Mouse (Mus musculus) neural tube, embryonic 12.5 days (tissue): Measurements from ENCODE around the gene Defb47. TPM values are rescaled to one million over a fixed set of nuclear protein-coding genes. Genes with fewer than 3 reads are reported as not detected.

Source experiments
- ATAC-seq: fragments of 200-750 bp; cut with Nextera tagmentation; 2 replicates; pipeline ENCODE4 v1.8.0; 2017; ENCODE audit warnings: low read depth, mild to moderate bottlenecking, moderate TSS enrichment, moderate library complexity; ENCODE audit not compliant: low FRiP score
- H3K27ac ChIP-seq: fragments of 300-500 bp; sonication (generic); 2 replicates; pipeline ENCODE4 v1.5.1; 2016
- H3K27me3 ChIP-seq: fragments of 300-500 bp; sonication (generic); replicated peaks from 2 replicates; pipeline ENCODE4 v1.6.1; 2016; ENCODE audit warnings: mild to moderate bottlenecking
- H3K36me3 ChIP-seq: fragments of 300-500 bp; sonication (generic); 2 replicates; pipeline ENCODE4 v1.6.1; 2016; ENCODE audit warnings: mild to moderate bottlenecking
- H3K4me1 ChIP-seq: fragments of 300-500 bp; sonication (generic); 2 replicates; pipeline ENCODE4 v1.6.1; 2016
- H3K4me2 ChIP-seq: fragments of 300-500 bp; sonication (generic); replicated peaks from 2 replicates; pipeline ENCODE4 v1.6.1; 2016; ENCODE audit warnings: mild to moderate bottlenecking
- H3K4me3 ChIP-seq: fragments of 300-500 bp; sonication (generic); 2 replicates; pipeline ENCODE4 v1.5.1; 2016
- H3K9ac ChIP-seq: fragments of 300-500 bp; sonication (generic); 2 replicates; pipeline ENCODE4 v1.6.1; 2016; ENCODE audit warnings: mild to moderate bottlenecking
- H3K9me3 ChIP-seq: fragments of 300-500 bp; sonication (generic); 2 replicates; pipeline ENCODE4 v1.6.1; 2016; ENCODE audit warnings: mild to moderate bottlenecking
- WGBS: fragments of 180-500 bp; shearing (Covaris S2); methylation state at CpG from one replicate; pipeline ENCODE4 v1.1.7; 2016; 5-methylcytosine and 5-hydroxymethylcytosine counted together
- polyA plus RNA-seq: library from polyadenylated mRNA; unstranded; fragments of >200 nt; fragmentation: Nextera tagmentation; extraction: Ambion mirVana; gene quantifications from 2 replicates; pipeline ENCODE4 v1.2.1, GENCODE M21; 2016

Defb47 gene
- polyA plus RNA-seq, 1 experiment from 2014 or later, result not detected

- no peaks in the 10 kb centered on the region for H3K36me3 ChIP-seq
- no peak for ATAC-seq
- no peak within 1 kb of the TSS for H3K4me3 ChIP-seq
- H3K27ac ChIP-seq, result no peak within 1 kb of the TSS
- no peak within 1 kb of the TSS for H3K9ac ChIP-seq
- 95% methylated on average over 5 of the region's 5 CpGs for WGBS
- no peaks in the 10 kb centered on the region for H3K27me3 ChIP-seq
- H3K9me3 ChIP-seq, result no peaks in the 10 kb centered on the region
- no peaks in the 10 kb centered on the region for H3K4me1 ChIP-seq
- no peak within 1 kb of the TSS for H3K4me2 ChIP-seq
Measured at GRCm38 (mm10) chr14:63011471-63011870, 13.6 kb downstream of the Defb47 start, which contains the start of gene Defb43. Gene Defb43, plus strand, starts transcription at chr14:63011771.

DNA sequence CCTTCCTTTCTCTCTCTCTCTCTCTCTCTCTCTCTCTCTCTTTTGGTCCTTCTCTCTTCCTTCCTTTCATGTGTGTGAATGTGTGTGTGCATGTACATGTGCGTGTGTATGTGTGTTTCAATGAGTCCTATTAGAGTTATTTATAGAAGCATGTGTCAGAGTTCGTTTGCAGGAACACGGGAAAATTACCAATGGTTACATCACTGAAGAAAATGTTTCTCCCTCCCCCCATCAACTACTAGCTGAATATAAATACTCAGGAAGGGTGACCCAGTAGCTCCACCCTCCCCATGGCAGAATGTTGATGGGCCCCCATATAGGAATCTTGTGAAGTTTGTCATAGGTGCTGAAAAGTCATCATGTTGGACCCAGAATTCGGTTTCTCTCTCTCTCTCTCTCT, 15.2 kb downstream of the Defb47 start:
- H3K9me3 ChIP-seq, result no peaks in the 10 kb centered on the region
- 84% methylated on average over 4 of the region's 4 CpGs for whole genome bisulfite sequencing
- no peaks in the 10 kb centered on the region for H3K4me1 ChIP-seq
- no peaks in the 10 kb centered on the region for H3K36me3 ChIP-seq
- H3K4me2 ChIP-seq, result no peak overlapping the region
- no peak overlapping the region for H3K9ac ChIP-seq
- ATAC-seq, result no peak
- H3K27me3 ChIP-seq, result no peaks in the 10 kb centered on the region
- no peak overlapping the region for H3K4me3 ChIP-seq
- no peak overlapping the region for H3K27ac ChIP-seq

GRCm38 (mm10) chr14:63014667-63015066, 16.8 kb downstream of the Defb47 start:
- Histone ChIP-seq H3K4me2 (no peak overlapping the region), H3K9ac (no peak overlapping the region), H3K36me3 (no peaks in the 10 kb centered on the region), H3K4me3 (no peak overlapping the region), H3K27me3 (no peaks in the 10 kb centered on the region), H3K27ac (no peak overlapping the region), H3K9me3 (no peaks in the 10 kb centered on the region), H3K4me1 (no peaks in the 10 kb centered on the region)
- no peak for ATAC-seq
- WGBS, result 86% methylated on average over 4 of the region's 4 CpGs

- H3K4me1 ChIP-seq, result no peaks in the 10 kb centered on the region
- H3K4me2 ChIP-seq, result no peak overlapping the region
- WGBS, result 60% methylated on average over 6 of the region's 6 CpGs
- no peak overlapping the region for H3K9ac ChIP-seq
- no peak overlapping the region for H3K27ac ChIP-seq
- no peak for ATAC-seq
- no peaks in the 10 kb centered on the region for H3K27me3 ChIP-seq
- no peak overlapping the region for H3K4me3 ChIP-seq
- no peaks in the 10 kb centered on the region for H3K9me3 ChIP-seq
- no peaks in the 10 kb centered on the region for H3K36me3 ChIP-seq
Measured at GRCm38 (mm10) chr14:63020524-63021156, 22.8 kb downstream of the Defb47 start.

DNA sequence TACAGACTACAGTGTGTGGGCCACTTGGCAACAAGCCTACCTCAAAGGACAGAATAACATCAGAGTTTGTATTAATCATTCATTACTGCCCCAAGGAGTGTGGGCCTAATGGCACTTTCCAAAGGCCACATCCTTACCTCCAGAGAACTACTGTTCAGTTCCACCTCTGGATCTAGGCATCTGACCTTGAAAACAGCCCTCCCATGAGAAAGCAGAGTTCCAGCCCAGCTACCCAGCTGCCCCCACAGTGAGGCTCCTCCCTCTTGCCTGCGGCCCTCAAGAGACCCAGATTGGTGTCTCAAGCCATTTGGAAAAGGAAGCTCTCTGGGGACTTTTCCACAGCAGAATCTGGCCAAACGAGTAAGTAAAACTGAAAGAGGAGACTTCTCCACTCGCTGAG, 48.8 kb downstream of the Defb47 start, which contains the start of gene Defb42:
Defb42 (plus strand) TSS at position 301 of the 400 bp plus-strand sequence.
- H3K4me1 ChIP-seq, result no peaks in the 10 kb centered on the region
- no peak within 1 kb of the TSS for H3K27ac ChIP-seq
- H3K4me3 ChIP-seq, result no peak within 1 kb of the TSS
- no peaks in the 10 kb centered on the region for H3K9me3 ChIP-seq
- H3K36me3 ChIP-seq, result no peaks in the 10 kb centered on the region
- H3K9ac ChIP-seq, result no peak within 1 kb of the TSS
- no peak within 1 kb of the TSS for H3K4me2 ChIP-seq
- no peak for ATAC-seq
- no peaks in the 10 kb centered on the region for H3K27me3 ChIP-seq
- 79% methylated on average over 3 of the region's 3 CpGs for WGBS

DNA sequence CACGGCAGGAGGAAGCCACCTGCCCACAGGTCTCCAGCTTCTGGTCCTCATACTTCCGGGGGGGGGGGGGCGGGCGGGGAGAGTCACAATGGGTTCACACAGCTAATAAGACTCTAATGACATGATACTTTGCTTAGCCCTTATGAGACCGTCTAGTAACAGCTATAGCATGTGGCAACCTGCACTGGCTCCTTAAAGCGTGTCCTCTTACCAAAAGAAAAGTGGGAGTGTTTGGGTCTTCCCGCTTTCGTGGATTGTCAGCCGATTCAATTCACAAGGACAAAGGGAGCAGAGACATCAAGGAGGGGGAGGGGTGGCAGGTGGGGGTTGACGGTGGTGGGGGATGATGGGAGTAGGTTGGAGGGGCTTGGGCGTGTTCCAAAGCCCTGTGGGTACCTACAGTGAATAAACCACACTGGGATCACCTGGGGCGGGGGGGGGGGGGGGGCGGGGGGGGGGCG, 52.1 kb downstream of the Defb47 start, which contains the start of gene Defb30:
Defb30 (minus strand) TSS at position 51 of the 461 bp plus-strand sequence.
- Histone ChIP-seq H3K4me1 (no peaks in the 10 kb centered on the region), H3K9ac (no peak within 1 kb of the TSS), H3K27ac (no peak within 1 kb of the TSS), H3K9me3 (no peaks in the 10 kb centered on the region), H3K27me3 (no peaks in the 10 kb centered on the region), H3K36me3 (no peaks in the 10 kb centered on the region), H3K4me3 (no peak within 1 kb of the TSS), H3K4me2 (no peak within 1 kb of the TSS)
- ATAC-seq, result no peak
- 64% methylated on average over 14 of the region's 14 CpGs for WGBS

Other genes starting within 250 kb of the Defb47 start
- gene Ints6, start 236.9 kb upstream of the Defb47 start, polyA plus RNA-seq, result 21.4 and 28.1 TPM in 2 replicates
- gene Wdfy2, start 160.4 kb upstream of the Defb47 start, polyA plus RNA-seq, result 12.5 and 13.0 TPM in 2 replicates
- not detected in 2 replicates for gene Defb48, start 13.6 kb upstream of the Defb47 start, polyA plus RNA-seq
- gene Defb43, start 13.7 kb downstream of the Defb47 start, polyA plus RNA-seq, result not detected in 2 replicates
- gene Defb42, start 48.9 kb downstream of the Defb47 start, polyA plus RNA-seq, result not detected in 2 replicates
- not detected in 2 replicates for gene Defb30, start 51.9 kb downstream of the Defb47 start, polyA plus RNA-seq